Mouse (Mus musculus) heart, embryonic 11.5 days (tissue): Measurements from ENCODE around the gene Stam2. TPM values are rescaled to one million over a fixed set of nuclear protein-coding genes. Genes with fewer than 3 reads are reported as not detected.

Experiments
- ATAC-seq: fragments of 200-750 bp; cut with Nextera tagmentation; replicated peaks from 2 replicates; pipeline ENCODE4 v1.8.0; 2017; ENCODE audit warnings: moderate library complexity; ENCODE audit not compliant: insufficient number of reproducible peaks, low FRiP score, low TSS enrichment
- H3K27ac ChIP-seq: fragments of 300-500 bp; sonication (generic); 2 replicates; pipeline ENCODE4 v1.5.1; 2014; ENCODE audit warnings: mild to moderate bottlenecking, low read depth, low read length
- H3K27me3 ChIP-seq: fragments of 300-500 bp; sonication (generic); 2 replicates; pipeline ENCODE4 v1.6.1; 2014; ENCODE audit warnings: mild to moderate bottlenecking, low read length, mixed read lengths; ENCODE audit not compliant: control insufficient read depth, insufficient read depth
- H3K36me3 ChIP-seq: fragments of 300-500 bp; sonication (generic); 2 replicates; pipeline ENCODE4 v1.6.1; 2014; ENCODE audit warnings: mild to moderate bottlenecking, low read length, moderate library complexity, mixed read lengths; ENCODE audit not compliant: control insufficient read depth, insufficient read depth
- H3K4me1 ChIP-seq: fragments of 300-500 bp; sonication (generic); 2 replicates; pipeline ENCODE4 v1.6.1; 2014; ENCODE audit warnings: low read length; ENCODE audit not compliant: control insufficient read depth, insufficient read depth
- H3K4me2 ChIP-seq: fragments of 300-500 bp; sonication (generic); 2 replicates; pipeline ENCODE4 v1.6.1; 2014; ENCODE audit warnings: mild to moderate bottlenecking, moderate library complexity
- H3K4me3 ChIP-seq: fragments of 300-500 bp; sonication (generic); 2 replicates; pipeline ENCODE4 v1.5.1; 2014; ENCODE audit warnings: low read depth, low read length
- H3K9ac ChIP-seq: fragments of 300-500 bp; sonication (generic); 2 replicates; pipeline ENCODE4 v1.6.1; 2014; ENCODE audit warnings: mild to moderate bottlenecking, low read depth, low read length, moderate library complexity
- H3K9me3 ChIP-seq: fragments of 300-500 bp; sonication (generic); replicated peaks from 2 replicates; pipeline ENCODE4 v1.6.1; 2016; ENCODE audit warnings: low read length; ENCODE audit not compliant: control insufficient read depth
- WGBS: fragments of 180-500 bp; shearing (Covaris S2); extraction: QIAGEN DNeasy Blood & Tissue Kit; methylation state at CpG from one replicate; pipeline ENCODE4 v1.1.7; 2014; ENCODE audit not compliant: insufficient replicate concordance; 5-methylcytosine and 5-hydroxymethylcytosine counted together
- polyA plus RNA-seq: library from polyadenylated mRNA; unstranded; fragments of >200 nt; fragmentation: Nextera tagmentation; extraction: Ambion mirVana; gene quantifications from 2 replicates; pipeline ENCODE4 v1.2.1, GENCODE M21; 2014

Gene Stam2
- polyA plus RNA-seq, 1 experiment from 2014 or later: 32.1 TPM

DNA sequence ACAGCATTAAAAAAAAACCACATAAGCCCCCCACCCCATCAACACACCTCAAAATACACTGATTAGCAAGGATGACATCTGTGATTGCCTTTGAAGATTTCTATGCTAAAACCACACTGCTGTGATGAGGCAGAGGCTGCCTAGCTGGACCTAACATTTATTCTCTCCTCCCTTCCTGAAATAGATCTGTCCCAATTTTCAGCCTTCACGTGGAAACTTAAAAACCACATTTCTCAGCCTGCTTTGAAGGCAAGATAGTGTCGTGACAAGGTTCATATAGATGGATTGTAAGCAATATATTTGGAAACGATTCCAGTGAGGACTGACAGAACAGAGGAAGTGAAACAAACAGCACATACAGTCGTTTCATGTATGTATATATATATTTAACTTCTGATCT lies 87.5 kb downstream of the Stam2 start:
- 62% methylated on average over 4 of the region's 4 CpGs for WGBS

DNA sequence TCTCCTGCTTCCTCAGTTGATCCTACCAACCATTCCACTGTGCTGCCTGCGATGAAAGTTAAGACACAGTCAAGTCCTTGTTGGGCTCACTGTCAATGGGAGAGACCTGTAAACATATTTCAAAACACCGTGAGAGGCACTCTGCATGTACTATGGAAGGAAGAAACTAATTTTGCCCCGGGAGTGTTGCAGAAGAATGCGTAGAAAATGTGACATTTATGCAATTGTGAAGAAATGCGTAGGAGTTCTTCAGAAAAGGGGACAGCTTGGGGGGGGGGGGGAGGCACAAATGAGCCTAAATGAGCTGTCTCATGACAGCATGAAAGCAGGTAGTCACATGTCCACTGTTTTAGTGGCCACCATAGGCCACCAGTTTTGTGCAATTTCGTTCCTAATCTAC lies 90.5 kb downstream of the Stam2 start:
- Histone ChIP-seq H3K4me2 (no peak overlapping the region), H3K27me3 (no peaks in the 10 kb centered on the region), H3K27ac (no peak overlapping the region), H3K9me3 (no peaks in the 10 kb centered on the region), H3K9ac (no peak overlapping the region), H3K4me3 (no peak overlapping the region), H3K36me3 (no peaks in the 10 kb centered on the region), H3K4me1 (0 out of 2 replicates have a peak, but pooled peaks cover 2% of the 10 kb centered on the region)
- ATAC-seq: no peak
- 87% methylated on average over 6 of the region's 6 CpGs for WGBS

More for the DNA sequence above, 87.5 kb downstream of the Stam2 start:
- Histone ChIP-seq H3K4me3 (no peak overlapping the region), H3K9ac (no peak overlapping the region), H3K4me1 (no peaks in the 10 kb centered on the region), H3K36me3 (no peaks in the 10 kb centered on the region), H3K9me3 (no peaks in the 10 kb centered on the region), H3K27ac (no peak overlapping the region), H3K27me3 (no peaks in the 10 kb centered on the region), H3K4me2 (no peak overlapping the region)
- ATAC-seq: no peak

DNA sequence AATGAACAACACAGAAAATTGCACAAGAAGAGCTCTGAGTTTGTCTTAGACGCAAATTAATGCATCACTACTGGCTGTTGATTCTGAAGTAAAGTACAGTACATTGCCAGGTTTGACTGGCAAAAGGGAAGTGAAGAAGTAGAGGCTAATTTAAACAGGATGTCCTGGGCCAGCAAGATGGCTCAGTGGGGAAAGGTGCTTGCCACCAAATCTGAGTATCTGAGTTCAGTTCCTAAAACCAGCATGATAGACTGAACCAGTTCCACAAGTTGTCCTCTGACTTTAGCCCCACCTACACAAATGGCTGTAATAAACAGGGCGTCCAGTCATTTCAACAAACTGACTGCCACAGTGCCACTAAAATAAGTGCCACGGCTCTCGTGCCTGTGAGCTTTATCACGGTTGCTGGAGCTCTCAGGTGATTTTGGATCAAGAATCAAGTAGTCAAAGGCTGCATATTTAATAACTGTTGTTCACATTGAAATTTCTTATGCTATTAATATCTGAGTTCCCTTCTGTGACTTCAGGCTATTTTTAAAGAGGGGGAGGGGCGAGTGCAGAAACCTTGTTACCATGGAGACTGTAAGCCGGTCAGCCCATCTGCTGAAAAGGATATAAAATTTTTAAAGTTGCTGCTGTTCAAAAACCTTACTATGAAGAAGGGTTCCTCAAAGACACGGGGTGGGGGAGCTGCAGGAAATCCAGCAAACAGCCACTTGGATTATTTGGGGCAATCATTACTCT lies 94.7 kb downstream of the Stam2 start:
- WGBS: 72% methylated on average over 8 of the region's 8 CpGs
- no peak overlapping the region for H3K9ac ChIP-seq
- no peak overlapping the region for H3K27ac ChIP-seq
- no peaks in the 10 kb centered on the region for H3K9me3 ChIP-seq
- H3K4me1 ChIP-seq: 0 out of 2 replicates have a peak, but pooled peaks cover 2% of the 10 kb centered on the region
- no peaks in the 10 kb centered on the region for H3K36me3 ChIP-seq
- H3K4me3 ChIP-seq: no peak overlapping the region
- H3K4me2 ChIP-seq: no peak overlapping the region
- no peak for ATAC-seq
- H3K27me3 ChIP-seq: no peaks in the 10 kb centered on the region

DNA sequence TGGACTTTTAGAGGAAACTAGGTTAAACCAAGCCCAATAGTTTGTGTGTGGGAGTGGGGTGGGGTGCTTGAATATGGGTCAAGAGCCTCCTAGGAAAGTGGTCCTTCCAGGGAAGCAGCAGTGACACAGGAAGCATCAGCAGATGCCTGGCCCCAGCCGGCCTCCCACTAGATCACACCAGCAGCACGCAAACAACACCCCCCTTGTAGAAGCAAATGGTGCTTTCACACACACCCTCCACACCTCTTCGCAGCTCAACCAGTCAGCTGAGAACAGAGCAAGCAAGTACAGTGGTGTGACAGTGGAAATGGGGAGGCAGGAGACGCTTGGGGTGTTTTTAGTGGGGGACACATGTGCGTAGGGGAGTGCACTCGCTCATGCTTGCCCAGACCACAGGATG lies 98.4 kb downstream of the Stam2 start:
- no peak for ATAC-seq
- H3K4me1 ChIP-seq: 0 out of 2 replicates have a peak, but pooled peaks cover 2% of the 10 kb centered on the region
- WGBS: 48% methylated on average over 6 of the region's 6 CpGs
- no peaks in the 10 kb centered on the region for H3K27me3 ChIP-seq
- H3K27ac ChIP-seq: no peak overlapping the region
- no peaks in the 10 kb centered on the region for H3K9me3 ChIP-seq
- H3K36me3 ChIP-seq: no peaks in the 10 kb centered on the region
- no peak overlapping the region for H3K9ac ChIP-seq
- H3K4me3 ChIP-seq: no peak overlapping the region
- H3K4me2 ChIP-seq: no peak overlapping the region

Other genes with a start within 250 kb of the Stam2 start
- gene Cacnb4, start 65.5 kb downstream of the Stam2 start, polyA plus RNA-seq: 0.30 and 0.37 TPM in 2 replicates
- gene Fmnl2, start 115.6 kb upstream of the Stam2 start, polyA plus RNA-seq: 1.7 and 2.0 TPM in 2 replicates